Mouse (Mus musculus): ENCODE measurements around the gene Clock. TPM values are rescaled to one million over a fixed set of nuclear protein-coding genes. Genes with fewer than 3 reads are reported as not detected.

Gene Clock
- total RNA-seq, 2 experiments from 2014 or later, result 49.2 to 54.3 TPM

Other genes with a start within 250 kb of the Clock start
- 10 to 100 TPM; 17.8 to 19.2 TPM for gene Srd5a3, start 164.5 kb downstream of the Clock start, total RNA-seq (2021)
- gene Tmem165, start 120.9 kb downstream of the Clock start, total RNA-seq (2021), result 10 to 100 TPM; 36.1 to 36.3 TPM
- gene Pdcl2, start 26.4 kb upstream of the Clock start, total RNA-seq (2021), result not detected
- gene Nmu, start 59.0 kb upstream of the Clock start, total RNA-seq (2021), result not detected
- not detected for gene Gm7271, start 179.2 kb upstream of the Clock start, total RNA-seq (2021)
- 10 to 100 TPM; 51.8 to 59.4 TPM for gene Exoc1, start 224.5 kb upstream of the Clock start, total RNA-seq (2021)